Mouse (Mus musculus): Measurements from ENCODE around the gene Nsmce1. TPM values are rescaled to one million over a fixed set of nuclear protein-coding genes. Genes with fewer than 3 reads are reported as not detected.

Gene Nsmce1
- total and polyA plus RNA-seq, 3 experiments = 58.1 to 59.2 TPM; not detected in 1

DNA sequence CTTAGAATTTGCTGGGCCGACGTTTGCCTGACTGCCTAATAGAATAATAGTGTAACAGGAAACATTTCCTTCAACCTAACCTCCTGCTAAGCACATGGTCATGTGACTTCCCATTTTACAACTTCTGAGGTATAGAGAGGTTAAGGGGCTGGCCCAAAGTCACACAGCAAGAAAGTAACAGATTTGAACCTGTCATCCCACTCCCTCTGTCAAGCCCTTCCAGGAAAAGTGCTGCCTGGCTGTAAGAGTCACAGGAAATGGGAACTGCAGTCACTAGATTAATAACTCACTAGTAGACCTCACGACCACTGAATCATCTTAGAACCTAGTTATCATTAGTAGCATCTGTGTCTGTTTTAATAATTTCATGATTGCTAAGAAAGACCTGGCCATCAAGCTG lies 68.3 kb downstream of the Nsmce1 start (continued):
- TF ChIP-seq CHD2 (IDR thresholded peaks at IDR 0.05; ENCODE audit: low read length) = no peak
- TF ChIP-seq MAX (IDR thresholded peaks at IDR 0.05; ENCODE audit: low read length) = peak; percentile 86
- peak; percentile 76 for TF ChIP-seq TAL1 (IDR thresholded peaks at IDR 0.05; ENCODE audit: low read length)
- peak; percentile 51; the same call in 1 of the 2 replicates for TF ChIP-seq TCF12 (IDR thresholded peaks at IDR 0.05; ENCODE audit: low read depth, low read length)
- peak in 1 of 2 experiments; percentile 63; a peak in 3 of 4 replicates for TF ChIP-seq EP300 (IDR thresholded peaks at IDR 0.05; ENCODE audit: low read depth in 1 of 2, low read length in 2 of 2)
- TF ChIP-seq MAZ (IDR thresholded peaks at IDR 0.05; ENCODE audit: low read depth, low read length) = no peak
- no peak for TF ChIP-seq POLR2A (IDR thresholded peaks at IDR 0.05; ENCODE audit: control insufficient read depth in 1 of 2, insufficient read depth in 1 of 2, low read depth in 1 of 2, low read length in 2 of 2, poor library complexity in 1 of 2)
- TF ChIP-seq SIN3A (IDR thresholded peaks at IDR 0.05; ENCODE audit: low read length) = peak; percentile 59
- peak; percentile 61; the same call in 1 of the 2 replicates for TF ChIP-seq MYC (IDR thresholded peaks at IDR 0.05; ENCODE audit: low read depth, low read length)
- no peak for TF ChIP-seq MYB (IDR thresholded peaks at IDR 0.05; ENCODE audit: low read depth, low read length)
- no peak for TF ChIP-seq ZMIZ1 (IDR thresholded peaks at IDR 0.05; ENCODE audit: low read depth, low read length)
- 0 out of 2 replicates have a peak, but pooled peaks have one; percentile 19 for TF ChIP-seq ETS1 (IDR thresholded peaks at IDR 0.05; ENCODE audit: low read depth, low read length)
- TF ChIP-seq POLR2AphosphoS5 (IDR thresholded peaks at IDR 0.05; ENCODE audit: borderline replicate concordance, low read depth, low read length) = no peak

DNA sequence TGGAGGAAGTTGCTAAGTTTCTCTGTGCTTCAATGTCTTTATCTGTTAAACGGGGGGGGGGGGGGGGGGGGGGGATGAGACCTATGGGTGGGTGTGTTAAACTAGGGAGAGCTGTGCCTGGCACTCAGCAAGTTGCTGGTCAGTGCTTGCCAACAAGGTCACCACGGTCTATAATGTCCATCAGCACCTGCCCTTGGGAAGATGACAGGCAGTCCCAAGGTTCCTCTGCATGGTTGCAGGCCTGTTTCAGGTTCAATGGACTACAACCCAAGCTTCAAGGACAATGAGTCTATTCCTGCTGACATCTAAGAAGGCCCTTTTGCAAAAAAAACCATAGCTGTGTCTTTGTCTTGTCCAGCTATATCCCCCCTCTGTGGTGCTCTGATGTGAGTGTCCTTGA lies 69.5 kb downstream of the Nsmce1 start:
- DNase-seq (ENCODE audit: low read depth, low spot score) = no peak
- Histone ChIP-seq H3K27ac (ENCODE audit: control insufficient read depth, low read depth, low read length) (no peak overlapping the region), H3K27me3 (ENCODE audit: control insufficient read depth in 1 of 2, insufficient read depth in 2 of 2, low read length in 2 of 2) (no peaks in the 10 kb centered on the region), H3K9ac (ENCODE audit: control insufficient read depth, low read depth, low read length, poor library complexity, severe bottlenecking) (no peak overlapping the region), H3K36me3 (ENCODE audit: control insufficient read depth in 1 of 2, insufficient read depth in 2 of 2, low read length in 2 of 2) (peaks cover 0 to 21% of the 10 kb centered on the region in 2 experiments; a peak in 2 of 4 replicates), H3K79me2 (ENCODE audit: control insufficient read depth, insufficient read depth, low read length, poor library complexity) (no peaks in the 10 kb centered on the region), H3K9me3 (replicated peaks; ENCODE audit: insufficient read depth, low read length) (no peaks in the 10 kb centered on the region), H3K4me1 (ENCODE audit: control insufficient read depth in 1 of 2, insufficient read depth in 2 of 2, low read length in 2 of 2) (peaks cover 16 to 41% of the 10 kb centered on the region in 2 experiments), H3K4me3 (ENCODE audit: control insufficient read depth in 1 of 2, insufficient read depth in 1 of 2, low read depth in 2 of 2, low read length in 2 of 2) (no peak overlapping the region)
- no peak for TF ChIP-seq TCF12 (IDR thresholded peaks at IDR 0.05; ENCODE audit: low read depth, low read length)
- no peak for TF ChIP-seq CHD2 (IDR thresholded peaks at IDR 0.05; ENCODE audit: low read length)
- no peak for TF ChIP-seq MAX (IDR thresholded peaks at IDR 0.05; ENCODE audit: low read length)

DNA sequence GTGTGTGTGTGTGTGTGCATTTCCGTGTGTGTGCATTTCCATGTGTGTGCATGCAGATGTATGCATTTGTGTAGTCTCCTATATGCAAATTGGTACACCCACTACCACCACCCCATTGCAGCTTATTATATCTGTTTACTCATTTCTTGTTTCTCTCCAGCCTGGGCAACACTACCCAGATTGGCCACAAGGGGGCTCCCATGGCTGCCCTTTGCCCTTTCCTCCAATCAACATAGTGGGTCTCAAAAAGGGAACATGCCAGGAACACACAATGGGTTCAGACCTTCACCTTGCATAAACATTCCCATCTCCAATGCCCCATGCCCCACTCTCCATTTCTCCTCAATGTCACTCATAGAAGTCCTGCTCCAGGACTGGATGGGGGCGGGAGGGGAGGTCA lies 71.2 kb downstream of the Nsmce1 start:
- no peaks in the 10 kb centered on the region for H3K9me3 ChIP-seq (replicated peaks; ENCODE audit: insufficient read depth, low read length)
- H3K27ac ChIP-seq (ENCODE audit: control insufficient read depth, low read depth, low read length) = no peak overlapping the region
- peak; percentile 79 for DNase-seq (ENCODE audit: low read depth, low spot score)
- H3K36me3 ChIP-seq (ENCODE audit: control insufficient read depth in 1 of 2, insufficient read depth in 2 of 2, low read length in 2 of 2) = peaks cover 0 to 26% of the 10 kb centered on the region in 2 experiments; a peak in 2 of 4 replicates
- H3K4me3 ChIP-seq (ENCODE audit: control insufficient read depth in 1 of 2, insufficient read depth in 1 of 2, low read depth in 2 of 2, low read length in 2 of 2) = no peak overlapping the region
- H3K79me2 ChIP-seq (ENCODE audit: control insufficient read depth, insufficient read depth, low read length, poor library complexity) = no peaks in the 10 kb centered on the region
- no peak overlapping the region for H3K9ac ChIP-seq (ENCODE audit: control insufficient read depth, low read depth, low read length, poor library complexity, severe bottlenecking)
- no peaks in the 10 kb centered on the region for H3K27me3 ChIP-seq (ENCODE audit: control insufficient read depth in 1 of 2, insufficient read depth in 2 of 2, low read length in 2 of 2)
- H3K4me1 ChIP-seq (ENCODE audit: control insufficient read depth in 1 of 2, insufficient read depth in 2 of 2, low read length in 2 of 2) = peaks cover 32 to 46% of the 10 kb centered on the region in 2 experiments
- TF ChIP-seq POLR2AphosphoS5 (IDR thresholded peaks at IDR 0.05; ENCODE audit: borderline replicate concordance, low read depth, low read length) (no peak), POLR2AphosphoS2 (IDR thresholded peaks at IDR 0.05; ENCODE audit: low read length) (no peak), USF1 (IDR thresholded peaks at IDR 0.05; ENCODE audit: low read depth, low read length) (no peak), BHLHE40 (IDR thresholded peaks at IDR 0.05; ENCODE audit: borderline replicate concordance, low read depth, low read length) (no peak), CHD2 (IDR thresholded peaks at IDR 0.05; ENCODE audit: low read length) (no peak), RCOR1 (IDR thresholded peaks at IDR 0.05; ENCODE audit: low read depth, low read length) (no peak), MXI1 (IDR thresholded peaks at IDR 0.05; ENCODE audit: low read depth, low read length) (no peak), MEF2A (IDR thresholded peaks at IDR 0.05; ENCODE audit: extremely low read depth, insufficient replicate concordance, low read depth, low read length, poor library complexity, severe bottlenecking) (no peak), RAD21 (IDR thresholded peaks at IDR 0.05; ENCODE audit: low read depth, low read length) (peak; percentile 95), MAX (IDR thresholded peaks at IDR 0.05; ENCODE audit: low read length) (no peak), SIN3A (IDR thresholded peaks at IDR 0.05; ENCODE audit: low read length) (peak; percentile 52; the same call in 1 of the 2 replicates), MAZ (IDR thresholded peaks at IDR 0.05; ENCODE audit: low read depth, low read length) (no peak), CHD1 (IDR thresholded peaks at IDR 0.05; ENCODE audit: low read depth, low read length) (no peak), E2F4 (IDR thresholded peaks at IDR 0.05; ENCODE audit: borderline replicate concordance, low read depth, low read length) (no peak), ZMIZ1 (IDR thresholded peaks at IDR 0.05; ENCODE audit: low read depth, low read length) (no peak), GATA1 (IDR thresholded peaks at IDR 0.05; ENCODE audit: low read depth, low read length) (no peak), ETS1 (IDR thresholded peaks at IDR 0.05; ENCODE audit: low read depth, low read length) (no peak), TAL1 (IDR thresholded peaks at IDR 0.05; ENCODE audit: low read length) (no peak), TCF12 (IDR thresholded peaks at IDR 0.05; ENCODE audit: low read depth, low read length) (peak; percentile 27; the same call in 1 of the 2 replicates), ZC3H11A (IDR thresholded peaks at IDR 0.05; ENCODE audit: low read depth, low read length) (peak; percentile 92), ZNF384 (IDR thresholded peaks at IDR 0.05; ENCODE audit: low read depth, low read length) (no peak), HCFC1 (IDR thresholded peaks at IDR 0.05; ENCODE audit: low read depth, low read length) (peak; percentile 22; the same call in 1 of the 2 replicates), KAT2A (conservative IDR thresholded peaks at IDR 0.05; ENCODE audit: low read depth, low read length) (no peak), SMC3 (IDR thresholded peaks at IDR 0.05; ENCODE audit: low read depth, low read length) (peak; percentile 95)
